In genomic region chr1:72875708-72876107, GRCm38 (mm10) we compare ENCODE assay signal across 11 mouse cellular contexts. TPM values are rescaled to one million over a fixed set of nuclear protein-coding genes. Genes with fewer than 3 reads are reported as not detected.
A peak's percentile ranks its signal among the peaks of the same experiment; 100 is the strongest.
DNase-seq lines count a peak whose midpoint lies in the region; ATAC-seq and TF ChIP-seq lines count a peak whose summit lies in the region.
"Had no signal": no experiment of that assay in that cellular context is flagged by ENCODE, and none has a peak within 500 bp of the region (broad histone marks: within the 10 kb centered on the region; RNA-seq: fewer than 3 reads in every experiment).

No protein-coding gene starts in this region.

- no peak for DNase-seq in cerebellum, adult 2 months
- DNase-seq in cerebellum, adult 9-10 months, result no peak
- DNase-seq in kidney, postnatal 25 days, result no peak
- no peak for DNase-seq in midbrain, embryonic 14.5 days
- DNase-seq in cerebellum, adult 11-12 months, result no peak
- DNase-seq in cerebellum, postnatal 10 days, result no peak

- no peak overlapping the region for H3K9ac ChIP-seq in kidney, embryonic 15.5 days
- no peak overlapping the region for H3K9ac ChIP-seq in hindbrain, embryonic 13.5 days
- H3K9ac ChIP-seq in midbrain, embryonic 14.5 days (replicated peaks; ENCODE audit: low read length), result no peak overlapping the region
- H3K9ac ChIP-seq: liver, embryonic 12.5 days had no signal

- no peak for TF ChIP-seq CTCF in cerebellum, adult 2 months (IDR thresholded peaks at IDR 0.05; ENCODE audit: borderline replicate concordance, insufficient read depth, low read depth, low read length)

- no peaks in the 10 kb centered on the region for H3K9me3 ChIP-seq in kidney, embryonic 15.5 days (replicated peaks)
- H3K9me3 ChIP-seq in hindbrain, embryonic 13.5 days, result no peaks in the 10 kb centered on the region
- H3K9me3 ChIP-seq in midbrain, embryonic 14.5 days (ENCODE audit: control insufficient read depth, low read length), result no peaks in the 10 kb centered on the region
- H3K9me3 ChIP-seq: G1E; liver, embryonic 12.5 days had no signal

- no peak for TF ChIP-seq POLR2A in cerebellum, adult 2 months (IDR thresholded peaks at IDR 0.05; ENCODE audit: borderline replicate concordance, insufficient read depth, low read length)

- ATAC-seq in kidney, embryonic 15.5 days (replicated peaks; ENCODE audit: low FRiP score), result no peak
- ATAC-seq in hindbrain, embryonic 13.5 days (ENCODE audit: low FRiP score), result no peak
- no peak for ATAC-seq in midbrain, embryonic 14.5 days (ENCODE audit: low FRiP score, low TSS enrichment)
- ATAC-seq: liver, embryonic 12.5 days had no signal

- H3K4me2 ChIP-seq in kidney, embryonic 15.5 days, result peak overlapping the region; percentile 95
- H3K4me2 ChIP-seq in hindbrain, embryonic 13.5 days, result peak overlapping the region; percentile 95
- 0 out of 2 replicates have a peak overlapping the region, but pooled peaks have one; percentile 93 for H3K4me2 ChIP-seq in midbrain, embryonic 14.5 days (ENCODE audit: low read length)

- H3K4me1 ChIP-seq in cerebellum, adult 2 months (ENCODE audit: control insufficient read depth, insufficient read depth, low read length), result peaks cover 10% of the 10 kb centered on the region
- H3K4me1 ChIP-seq in kidney, embryonic 15.5 days, result peaks cover 62% of the 10 kb centered on the region
- peaks cover 49% of the 10 kb centered on the region for H3K4me1 ChIP-seq in hindbrain, embryonic 13.5 days (replicated peaks)
- peaks cover 24% of the 10 kb centered on the region for H3K4me1 ChIP-seq in midbrain, embryonic 14.5 days (ENCODE audit: control insufficient read depth, insufficient read depth, low read length)

- 25% methylated on average over 3 of the region's 3 CpGs for WGBS in cerebellum, adult 2 months
- 4% methylated on average over 3 of the region's 3 CpGs for WGBS in kidney, embryonic 15.5 days
- 3% methylated on average over 3 of the region's 3 CpGs for WGBS in hindbrain, embryonic 13.5 days
- WGBS in midbrain, embryonic 14.5 days, result 4% methylated on average over 3 of the region's 3 CpGs

- no peak overlapping the region for H3K27ac ChIP-seq in cerebellum, adult 2 months (ENCODE audit: insufficient read depth, low read length)
- no peak overlapping the region for H3K27ac ChIP-seq in kidney, embryonic 15.5 days
- H3K27ac ChIP-seq in hindbrain, embryonic 13.5 days, result no peak overlapping the region
- no peak overlapping the region for H3K27ac ChIP-seq in midbrain, embryonic 14.5 days (replicated peaks; ENCODE audit: low read depth, low read length)
- H3K27ac ChIP-seq: liver, embryonic 12.5 days had no signal

- H3K4me3 ChIP-seq in cerebellum, adult 2 months (replicated peaks; ENCODE audit: insufficient read depth, low read depth, low read length), result peak overlapping the region; percentile 14
- no peak overlapping the region for H3K4me3 ChIP-seq in kidney, embryonic 15.5 days (replicated peaks)
- H3K4me3 ChIP-seq in hindbrain, embryonic 13.5 days, result no peak overlapping the region
- peak overlapping the region; percentile 49; the same call in 1 of the 2 replicates for H3K4me3 ChIP-seq in midbrain, embryonic 14.5 days (replicated peaks; ENCODE audit: low read depth, low read length)
- H3K4me3 ChIP-seq: erythroblast, embryonic 14.5 days; liver, embryonic 12.5 days had no signal

- no peaks in the 10 kb centered on the region for H3K27me3 ChIP-seq in cerebellum, adult 2 months (ENCODE audit: control insufficient read depth, insufficient read depth, low read length)
- peaks cover 6% of the 10 kb centered on the region; the same call in 1 of the 2 replicates for H3K27me3 ChIP-seq in kidney, embryonic 15.5 days
- H3K27me3 ChIP-seq in hindbrain, embryonic 13.5 days, result peaks cover 50% of the 10 kb centered on the region
- peaks cover 16% of the 10 kb centered on the region; the same call in 1 of the 2 replicates for H3K27me3 ChIP-seq in midbrain, embryonic 14.5 days (ENCODE audit: control insufficient read depth, insufficient read depth, low read length)

- no peaks in the 10 kb centered on the region for H3K36me3 ChIP-seq in kidney, embryonic 15.5 days
- no peaks in the 10 kb centered on the region for H3K36me3 ChIP-seq in hindbrain, embryonic 13.5 days
- H3K36me3 ChIP-seq in midbrain, embryonic 14.5 days (ENCODE audit: control insufficient read depth, insufficient read depth, low read length), result no peaks in the 10 kb centered on the region
- H3K36me3 ChIP-seq: G1E; liver, embryonic 12.5 days had no signal

RNA-seq across cellular contexts. Expression of gene Igfbp5, which starts 1.0 kb away (rescaled TPM):
- 63.0 and 81.6 TPM in 2 replicates for polyA plus RNA-seq in cerebellum, adult 2 months (2012; rRNA removed)
- 90.4 and 94.0 TPM in 2 replicates for polyA plus RNA-seq in kidney, embryonic 15.5 days (2015; fragmentation: Nextera tagmentation; extraction: Ambion mirVana)
- 60.5 and 68.4 TPM in 2 replicates for polyA plus RNA-seq in hindbrain, embryonic 13.5 days (2015; fragmentation: Nextera tagmentation; extraction: Ambion mirVana)
- 22.4 and 30.4 TPM in 2 replicates for polyA plus RNA-seq in midbrain, embryonic 14.5 days (2014; fragmentation: Nextera tagmentation; extraction: Ambion mirVana)
- polyA plus RNA-seq: erythroblast, embryonic 14.5 days had no signal

RNA-seq across cellular contexts. Expression of gene Igfbp2, which starts 51.4 kb away (rescaled TPM):
- 63.0 and 78.5 TPM in 2 replicates for polyA plus RNA-seq in cerebellum, adult 2 months (2012; rRNA removed)
- polyA plus RNA-seq in kidney, embryonic 15.5 days (2015; fragmentation: Nextera tagmentation; extraction: Ambion mirVana), result 138 and 150 TPM in 2 replicates
- polyA plus RNA-seq in hindbrain, embryonic 13.5 days (2015; fragmentation: Nextera tagmentation; extraction: Ambion mirVana), result 392 and 465 TPM in 2 replicates
- polyA plus RNA-seq in midbrain, embryonic 14.5 days (2014; fragmentation: Nextera tagmentation; extraction: Ambion mirVana), result 200 and 310 TPM in 2 replicates
- polyA plus RNA-seq: G1E had no signal

Comparison
In these comparisons a context has a peak if more than half of its experiments do, and no peak if none do; other contexts are left out.
1. H3K4me3 ChIP-seq: peak in cerebellum, adult 2 months (single experiment) and midbrain, embryonic 14.5 days (single experiment); none in kidney, embryonic 15.5 days (single experiment) and hindbrain, embryonic 13.5 days (single experiment).
2. Peak in every context shown above with its lines, with median percentiles within 50 percentile points of each other: H3K4me2 ChIP-seq.